Mouse (Mus musculus) hematopoietic multipotent progenitor cell, adult 10-12 weeks (in vitro differentiated cells): ENCODE results near the gene Pprc1. TPM values are rescaled to one million over a fixed set of nuclear protein-coding genes. Genes with fewer than 3 reads are reported as not detected.

Experiments used
- polyA plus RNA-seq: library from polyadenylated mRNA; stranded (reverse); fragments of >175 nt; gene quantifications from 2 replicates; pipeline ENCODE4 v1.2.3, GENCODE M21; 2012; ENCODE audit warnings: low replicate concordance

Pprc1 gene
- 16.1 and 33.2 TPM in 2 replicates for polyA plus RNA-seq

GRCm38 (mm10) chr19:46044271-46044992 lies at the start of gene Pprc1:
Gene Pprc1 (plus strand): TSS chr19:46044886.

GRCm38 (mm10) chr19:45997785-45998693 lies 46.6 kb upstream of the Pprc1 start, which contains the start of gene Armh3:
Gene Armh3 (minus strand): TSS chr19:45998488.

GRCm38 (mm10) chr19:46003371-46004226 lies 41.1 kb upstream of the Pprc1 start, which contains the start of gene Hps6:
Gene Hps6 (plus strand): TSS chr19:46003508.

GRCm38 (mm10) chr19:46044993-46045695 lies 458 bp downstream of the Pprc1 start, which contains the start of gene Ldb1:
Gene Ldb1 (minus strand): TSS chr19:46045214.

GRCm38 (mm10) chr19:46075616-46076607 lies 31.2 kb downstream of the Pprc1 start, which contains the start of gene Nolc1:
Gene Nolc1 (plus strand): TSS chr19:46075863.

Other genes starting within 250 kb of the Pprc1 start
- gene Kcnip2, start 228.8 kb upstream of the Pprc1 start, polyA plus RNA-seq: 0.56 and 0.98 TPM in 2 replicates
- 2.3 and 3.8 TPM in 2 replicates for gene Armh3, start 46.4 kb upstream of the Pprc1 start, polyA plus RNA-seq
- gene Hps6, start 41.4 kb upstream of the Pprc1 start, polyA plus RNA-seq: 19.5 and 24.6 TPM in 2 replicates
- gene Ldb1, start 328 bp downstream of the Pprc1 start, polyA plus RNA-seq: 487 and 962 TPM in 2 replicates
- gene Nolc1, start 31.0 kb downstream of the Pprc1 start, polyA plus RNA-seq: 15.6 and 32.4 TPM in 2 replicates
- gene Elovl3, start 87.0 kb downstream of the Pprc1 start, polyA plus RNA-seq: not detected in 2 replicates
- gene Pitx3, start 103.4 kb downstream of the Pprc1 start, polyA plus RNA-seq: not detected in 2 replicates
- gene Gbf1, start 107.6 kb downstream of the Pprc1 start, polyA plus RNA-seq: 419 and 633 TPM in 2 replicates